Mouse (Mus musculus) heart, embryonic 13.5 days (tissue): ENCODE measurements around the gene Dzip1. TPM values are rescaled to one million over a fixed set of nuclear protein-coding genes. Genes with fewer than 3 reads are reported as not detected.

ENCODE experiments used
- ATAC-seq: fragments of 200-750 bp; cut with Nextera tagmentation; 2 replicates; pipeline ENCODE4 v1.8.0; 2017; ENCODE audit warnings: moderate TSS enrichment; ENCODE audit not compliant: insufficient number of reproducible peaks, low FRiP score, low TSS enrichment; ENCODE audit errors: extremely low read depth
- H3K27ac ChIP-seq: fragments of 300-500 bp; sonication (generic); replicated peaks from 2 replicates; pipeline ENCODE4 v1.5.1; 2015; ENCODE audit warnings: moderate library complexity, mild to moderate bottlenecking, inconsistent platforms
- H3K27me3 ChIP-seq: fragments of 300-500 bp; sonication (generic); replicated peaks from 2 replicates; pipeline ENCODE4 v1.6.1; 2015; ENCODE audit warnings: mild to moderate bottlenecking, inconsistent platforms
- H3K36me3 ChIP-seq: fragments of 300-500 bp; sonication (generic); 2 replicates; pipeline ENCODE4 v1.6.1; 2015; ENCODE audit warnings: mild to moderate bottlenecking, inconsistent platforms
- H3K4me1 ChIP-seq: fragments of 300-500 bp; sonication (generic); 2 replicates; pipeline ENCODE4 v1.6.1; 2015; ENCODE audit warnings: inconsistent platforms
- H3K4me2 ChIP-seq: fragments of 300-500 bp; sonication (generic); 2 replicates; pipeline ENCODE4 v1.6.1; 2015; ENCODE audit warnings: inconsistent platforms, mild to moderate bottlenecking, moderate library complexity
- H3K4me3 ChIP-seq: fragments of 300-500 bp; sonication (generic); 2 replicates; pipeline ENCODE4 v1.5.1; 2015; ENCODE audit warnings: moderate library complexity, mild to moderate bottlenecking, inconsistent platforms
- H3K9ac ChIP-seq: fragments of 300-500 bp; sonication (generic); 2 replicates; pipeline ENCODE4 v1.6.1; 2015; ENCODE audit warnings: inconsistent platforms, mild to moderate bottlenecking, moderate library complexity
- H3K9me3 ChIP-seq: fragments of 300-500 bp; sonication (generic); 2 replicates; pipeline ENCODE4 v1.6.1; 2016; ENCODE audit warnings: inconsistent platforms
- WGBS: fragments of 180-500 bp; shearing (Covaris S2); methylation state at CpG from one replicate; pipeline ENCODE4 v1.1.7; 2015; ENCODE audit warnings: mixed read lengths; 5-methylcytosine and 5-hydroxymethylcytosine counted together
- polyA plus RNA-seq: library from polyadenylated mRNA; unstranded; fragments of >200 nt; fragmentation: Nextera tagmentation; extraction: Ambion mirVana; gene quantifications from 2 replicates; pipeline ENCODE4 v1.2.1, GENCODE M21; 2015

The Dzip1 gene
- polyA plus RNA-seq, 1 experiment from 2014 or later: 8.0 TPM

GRCm38 (mm10) chr14:118848171-118848570 lies 77.1 kb downstream of the Dzip1 start:
- Histone ChIP-seq H3K9me3 (no peaks in the 10 kb centered on the region), H3K27me3 (peaks cover 19% of the 10 kb centered on the region), H3K9ac (no peak overlapping the region), H3K27ac (no peak overlapping the region), H3K4me3 (no peak overlapping the region), H3K4me2 (no peak overlapping the region), H3K36me3 (no peaks in the 10 kb centered on the region), H3K4me1 (no peaks in the 10 kb centered on the region)
- no peak for ATAC-seq
- WGBS: 69% methylated on average over 7 of the region's 7 CpGs

DNA sequence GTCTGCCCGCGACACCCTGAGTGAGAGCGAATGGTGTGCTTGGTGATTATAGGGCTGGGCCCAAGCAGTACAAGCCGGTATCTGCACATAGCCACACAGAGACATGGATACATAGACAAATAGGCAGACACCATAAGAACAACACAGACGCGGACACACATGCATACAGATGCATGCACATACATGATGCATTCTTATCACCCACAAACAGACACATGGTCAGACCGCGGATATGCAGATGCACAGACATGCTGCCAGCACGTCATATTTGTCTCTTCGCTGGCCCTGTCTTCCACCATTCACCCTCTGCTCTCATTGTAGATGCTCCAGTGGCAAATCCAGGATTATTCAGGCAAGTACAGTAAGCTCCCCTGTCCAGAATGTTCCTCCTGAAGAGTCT lies 78.4 kb downstream of the Dzip1 start:
- H3K4me3 ChIP-seq: no peak overlapping the region
- H3K27ac ChIP-seq: no peak overlapping the region
- H3K4me1 ChIP-seq: no peaks in the 10 kb centered on the region
- peaks cover 10% of the 10 kb centered on the region; the same call in 1 of the 2 replicates for H3K27me3 ChIP-seq
- H3K9me3 ChIP-seq: no peaks in the 10 kb centered on the region
- H3K9ac ChIP-seq: no peak overlapping the region
- no peak for ATAC-seq
- 88% methylated on average over 10 of the region's 10 CpGs for WGBS
- H3K4me2 ChIP-seq: no peak overlapping the region
- no peaks in the 10 kb centered on the region for H3K36me3 ChIP-seq

DNA sequence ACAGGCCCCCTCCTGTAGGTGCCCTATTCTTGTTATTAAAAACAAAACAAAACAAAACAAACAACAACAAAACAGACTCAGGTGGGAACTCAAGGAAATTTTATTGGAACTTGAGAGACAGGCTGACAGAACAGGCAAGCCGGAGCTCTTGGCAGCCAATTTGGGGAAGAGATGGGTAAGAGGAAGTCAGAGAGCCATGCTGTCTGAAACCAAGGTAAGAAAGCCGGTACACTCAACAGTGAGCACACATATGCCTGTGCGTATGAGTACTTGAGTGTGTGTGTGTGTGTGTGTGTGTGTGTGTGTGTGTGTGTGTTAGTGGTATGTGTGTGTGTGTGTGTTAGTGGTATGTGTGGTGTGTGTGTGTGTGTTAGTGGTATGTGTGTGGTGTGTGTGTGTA lies 82.9 kb downstream of the Dzip1 start:
- Histone ChIP-seq H3K27ac (no peak overlapping the region), H3K36me3 (no peaks in the 10 kb centered on the region), H3K9me3 (no peaks in the 10 kb centered on the region), H3K9ac (no peak overlapping the region), H3K27me3 (0 out of 2 replicates have a peak, but pooled peaks cover 3% of the 10 kb centered on the region), H3K4me3 (no peak overlapping the region), H3K4me1 (no peaks in the 10 kb centered on the region), H3K4me2 (no peak overlapping the region)
- WGBS: 83% methylated on average over 3 of the region's 3 CpGs
- ATAC-seq: no peak

GRCm38 (mm10) chr14:118840027-118840426 lies 85.2 kb downstream of the Dzip1 start:
- no peaks in the 10 kb centered on the region for H3K36me3 ChIP-seq
- H3K4me3 ChIP-seq: no peak overlapping the region
- no peaks in the 10 kb centered on the region for H3K27me3 ChIP-seq
- no peaks in the 10 kb centered on the region for H3K4me1 ChIP-seq
- no peaks in the 10 kb centered on the region for H3K9me3 ChIP-seq
- no peak overlapping the region for H3K27ac ChIP-seq
- no peak overlapping the region for H3K9ac ChIP-seq
- ATAC-seq: no peak
- 100% methylated on average over 1 of the region's 1 CpGs for WGBS
- H3K4me2 ChIP-seq: no peak overlapping the region

- Histone ChIP-seq H3K9me3 (no peaks in the 10 kb centered on the region), H3K4me3 (no peak overlapping the region), H3K4me1 (no peaks in the 10 kb centered on the region), H3K27me3 (no peaks in the 10 kb centered on the region), H3K9ac (no peak overlapping the region), H3K27ac (no peak overlapping the region), H3K36me3 (no peaks in the 10 kb centered on the region), H3K4me2 (no peak overlapping the region)
- WGBS: 58% methylated on average over 5 of the region's 5 CpGs
- no peak for ATAC-seq
Observed at GRCm38 (mm10) chr14:118839416-118839815, 85.8 kb downstream of the Dzip1 start.

DNA sequence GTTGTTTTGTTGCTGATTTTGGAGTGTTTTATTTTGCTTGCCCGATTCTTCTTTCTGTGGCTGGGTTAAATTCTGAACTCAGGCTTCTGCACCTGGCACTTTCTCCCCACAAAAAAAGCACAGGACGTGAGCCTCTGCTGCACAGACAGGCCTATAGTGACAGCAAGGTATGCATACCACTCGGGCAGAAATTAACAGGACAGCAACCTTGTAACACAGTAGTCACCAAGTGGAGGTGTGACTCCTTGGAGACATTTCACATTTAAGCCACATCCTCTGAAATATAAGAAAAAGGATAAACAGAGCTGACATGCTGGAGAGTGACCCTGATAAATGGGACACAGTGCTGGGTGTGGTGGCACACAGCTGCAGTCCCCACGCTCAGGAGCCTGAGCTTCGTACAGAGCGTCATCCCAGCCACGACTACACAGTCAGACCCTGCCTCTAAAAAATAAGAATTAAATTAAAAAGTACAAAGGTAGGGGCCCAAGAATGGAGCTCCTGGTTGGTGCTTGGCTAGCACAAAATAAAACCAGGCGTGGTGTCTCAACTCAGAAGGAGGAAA lies 86.6 kb downstream of the Dzip1 start:
- H3K27me3 ChIP-seq: no peaks in the 10 kb centered on the region
- no peaks in the 10 kb centered on the region for H3K9me3 ChIP-seq
- WGBS: 69% methylated on average over 8 of the region's 8 CpGs
- H3K4me2 ChIP-seq: no peak overlapping the region
- H3K27ac ChIP-seq: no peak overlapping the region
- H3K36me3 ChIP-seq: no peaks in the 10 kb centered on the region
- ATAC-seq: no peak
- H3K9ac ChIP-seq: no peak overlapping the region
- no peak overlapping the region for H3K4me3 ChIP-seq
- no peaks in the 10 kb centered on the region for H3K4me1 ChIP-seq

DNA sequence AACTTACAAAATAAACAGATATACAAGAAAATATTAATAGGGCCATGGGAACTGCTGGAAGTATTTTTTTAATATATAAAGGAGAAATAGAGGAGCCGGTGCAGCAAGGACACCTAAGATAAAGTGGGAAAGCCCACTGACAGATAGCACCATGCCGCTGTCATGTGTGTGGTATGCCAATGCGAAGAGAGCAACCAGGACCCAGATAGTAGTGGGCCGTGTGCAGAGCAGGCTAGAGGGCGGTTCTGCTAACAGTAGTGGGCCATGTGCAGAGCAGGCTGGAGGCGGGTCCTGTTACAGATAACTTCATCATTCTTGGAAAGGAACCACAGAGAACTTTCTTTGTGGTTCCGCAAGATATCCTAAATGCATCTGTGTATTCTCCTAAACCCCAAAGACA lies 88.5 kb downstream of the Dzip1 start:
- no peak overlapping the region for H3K4me2 ChIP-seq
- 61% methylated on average over 7 of the region's 7 CpGs for WGBS
- H3K36me3 ChIP-seq: no peaks in the 10 kb centered on the region
- no peaks in the 10 kb centered on the region for H3K27me3 ChIP-seq
- no peak overlapping the region for H3K4me3 ChIP-seq
- no peak overlapping the region for H3K9ac ChIP-seq
- no peaks in the 10 kb centered on the region for H3K4me1 ChIP-seq
- no peaks in the 10 kb centered on the region for H3K9me3 ChIP-seq
- no peak for ATAC-seq
- no peak overlapping the region for H3K27ac ChIP-seq

DNA sequence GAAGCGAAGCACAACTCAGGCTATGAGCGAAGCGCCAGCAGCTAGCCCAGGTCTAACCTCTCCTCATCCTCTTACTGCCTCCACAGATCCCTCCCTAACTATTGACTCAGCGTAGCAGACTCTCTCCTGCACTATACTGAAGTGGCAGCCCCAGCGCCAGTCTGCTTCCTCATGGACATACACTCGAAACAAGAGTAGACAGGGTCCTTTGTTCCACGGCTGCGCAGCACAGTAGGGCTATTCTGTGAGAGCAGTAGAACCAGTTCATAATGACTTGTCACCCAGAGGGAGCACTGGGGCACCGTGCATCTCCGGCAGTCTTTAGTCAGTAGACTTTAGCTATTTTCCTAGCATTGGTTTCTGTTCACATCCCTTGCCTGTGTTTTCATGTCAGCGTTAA lies 89.1 kb downstream of the Dzip1 start:
- Histone ChIP-seq H3K4me3 (no peak overlapping the region), H3K36me3 (no peaks in the 10 kb centered on the region), H3K27ac (no peak overlapping the region), H3K9ac (no peak overlapping the region), H3K4me2 (no peak overlapping the region), H3K9me3 (no peaks in the 10 kb centered on the region), H3K4me1 (no peaks in the 10 kb centered on the region), H3K27me3 (no peaks in the 10 kb centered on the region)
- ATAC-seq: no peak
- 84% methylated on average over 11 of the region's 11 CpGs for WGBS

- no peaks in the 10 kb centered on the region for H3K9me3 ChIP-seq
- no peaks in the 10 kb centered on the region for H3K4me1 ChIP-seq
- no peak overlapping the region for H3K9ac ChIP-seq
- no peak overlapping the region for H3K4me2 ChIP-seq
- no peak overlapping the region for H3K27ac ChIP-seq
- no peak for ATAC-seq
- WGBS: 24% methylated on average over 7 of the region's 7 CpGs
- H3K4me3 ChIP-seq: no peak overlapping the region
- no peaks in the 10 kb centered on the region for H3K36me3 ChIP-seq
- no peaks in the 10 kb centered on the region for H3K27me3 ChIP-seq
Observed at GRCm38 (mm10) chr14:118834313-118834712, 90.9 kb downstream of the Dzip1 start.

GRCm38 (mm10) chr14:118833241-118833640 lies 92.0 kb downstream of the Dzip1 start:
- Histone ChIP-seq H3K9ac (no peak overlapping the region), H3K27me3 (no peaks in the 10 kb centered on the region), H3K9me3 (no peaks in the 10 kb centered on the region), H3K4me2 (no peak overlapping the region), H3K4me1 (no peaks in the 10 kb centered on the region), H3K4me3 (no peak overlapping the region), H3K27ac (no peak overlapping the region), H3K36me3 (no peaks in the 10 kb centered on the region)
- WGBS: 78% methylated on average over 6 of the region's 6 CpGs
- ATAC-seq: no peak

DNA sequence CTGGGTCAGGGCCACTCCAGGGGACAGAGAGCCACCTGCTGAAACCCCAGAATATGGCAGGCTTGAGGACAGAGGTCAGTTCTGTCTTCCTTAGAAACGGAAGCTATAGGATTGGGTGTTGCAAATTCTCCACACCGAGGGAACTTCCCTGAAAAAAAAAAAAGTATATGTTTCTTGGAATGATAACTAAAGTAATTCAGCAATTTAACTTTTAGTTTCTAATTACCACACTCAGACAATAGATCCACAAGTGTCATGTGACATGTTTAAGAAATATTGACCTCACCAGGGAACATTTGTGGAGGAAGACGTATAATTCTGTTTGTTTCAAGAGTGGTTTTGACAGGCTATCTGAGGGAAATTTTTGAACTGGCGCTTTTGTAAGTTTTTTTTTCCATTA lies 93.7 kb downstream of the Dzip1 start:
- no peaks in the 10 kb centered on the region for H3K9me3 ChIP-seq
- H3K36me3 ChIP-seq: no peaks in the 10 kb centered on the region
- 74% methylated on average over 4 of the region's 4 CpGs for WGBS
- H3K27me3 ChIP-seq: no peaks in the 10 kb centered on the region
- H3K9ac ChIP-seq: no peak overlapping the region
- H3K4me2 ChIP-seq: no peak overlapping the region
- no peaks in the 10 kb centered on the region for H3K4me1 ChIP-seq
- H3K27ac ChIP-seq: no peak overlapping the region
- no peak for ATAC-seq
- no peak overlapping the region for H3K4me3 ChIP-seq

GRCm38 (mm10) chr14:118829331-118830095 lies 95.7 kb downstream of the Dzip1 start:
- Histone ChIP-seq H3K4me1 (no peaks in the 10 kb centered on the region), H3K9ac (no peak overlapping the region), H3K9me3 (no peaks in the 10 kb centered on the region), H3K36me3 (no peaks in the 10 kb centered on the region), H3K4me2 (no peak overlapping the region), H3K27me3 (no peaks in the 10 kb centered on the region), H3K4me3 (no peak overlapping the region), H3K27ac (no peak overlapping the region)
- no peak for ATAC-seq
- WGBS: 81% methylated on average over 11 of the region's 11 CpGs
